Mouse (Mus musculus): Measurements from ENCODE around the gene Elmo1. TPM values are rescaled to one million over a fixed set of nuclear protein-coding genes. Genes with fewer than 3 reads are reported as not detected.
A peak's percentile ranks its signal among the peaks of the same experiment; 100 is the strongest.

The Elmo1 gene
- polyA plus RNA-seq, 1 experiment from 2014 or later = 38.3 TPM

DNA sequence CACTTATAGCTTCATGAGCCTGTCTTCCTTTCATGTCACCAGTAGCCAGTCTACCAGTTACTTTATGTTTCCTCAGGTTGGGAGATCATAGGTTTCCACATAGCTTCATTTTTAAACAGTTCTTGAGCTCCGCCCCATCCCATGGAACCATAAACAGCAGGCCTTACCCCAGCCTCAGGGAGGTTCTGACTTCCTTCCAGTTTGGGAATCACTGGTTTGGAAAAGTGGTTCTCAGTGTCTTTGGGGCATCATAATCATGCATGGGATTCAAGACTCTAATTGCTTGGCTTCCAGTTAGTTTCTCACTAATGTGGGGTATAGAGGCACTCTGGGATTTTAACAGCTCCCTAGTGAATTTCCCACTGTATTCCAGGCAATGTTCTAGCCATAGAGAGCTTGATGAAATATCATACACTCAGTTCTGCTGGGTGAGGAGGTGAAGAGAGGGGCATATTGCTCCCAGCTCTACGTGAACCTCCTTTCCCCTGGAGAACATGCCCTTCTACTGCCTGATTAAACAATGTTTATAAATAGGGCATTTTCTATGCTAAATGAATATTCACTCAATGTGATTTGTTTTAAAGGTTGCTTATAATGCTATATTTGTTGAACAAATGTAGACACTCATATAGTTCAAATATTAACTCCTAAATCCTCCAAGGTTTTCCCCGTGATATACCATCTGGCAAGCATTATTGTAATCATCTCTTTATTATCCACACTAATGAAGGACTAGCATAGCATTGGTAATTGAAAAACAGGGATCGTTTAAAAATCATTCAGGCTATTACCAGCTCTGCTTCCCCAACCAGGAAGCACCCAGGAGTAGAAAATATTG is 244.9 kb downstream of the Elmo1 start:
- no peaks in the 10 kb centered on the region for H3K36me3 ChIP-seq (replicated peaks)
- no peaks in the 10 kb centered on the region for H3K27me3 ChIP-seq (replicated peaks)
- H3K4me1 ChIP-seq = no peaks in the 10 kb centered on the region
- WGBS = 63% methylated on average over 4 of the region's 4 CpGs
- no peak overlapping the region for H3K27ac ChIP-seq
- no peak overlapping the region for H3K4me2 ChIP-seq
- H3K4me3 ChIP-seq = no peak overlapping the region
- no peaks in the 10 kb centered on the region for H3K9me3 ChIP-seq
- H3K9ac ChIP-seq = no peak overlapping the region
- ATAC-seq (replicated peaks) = no peak

DNA sequence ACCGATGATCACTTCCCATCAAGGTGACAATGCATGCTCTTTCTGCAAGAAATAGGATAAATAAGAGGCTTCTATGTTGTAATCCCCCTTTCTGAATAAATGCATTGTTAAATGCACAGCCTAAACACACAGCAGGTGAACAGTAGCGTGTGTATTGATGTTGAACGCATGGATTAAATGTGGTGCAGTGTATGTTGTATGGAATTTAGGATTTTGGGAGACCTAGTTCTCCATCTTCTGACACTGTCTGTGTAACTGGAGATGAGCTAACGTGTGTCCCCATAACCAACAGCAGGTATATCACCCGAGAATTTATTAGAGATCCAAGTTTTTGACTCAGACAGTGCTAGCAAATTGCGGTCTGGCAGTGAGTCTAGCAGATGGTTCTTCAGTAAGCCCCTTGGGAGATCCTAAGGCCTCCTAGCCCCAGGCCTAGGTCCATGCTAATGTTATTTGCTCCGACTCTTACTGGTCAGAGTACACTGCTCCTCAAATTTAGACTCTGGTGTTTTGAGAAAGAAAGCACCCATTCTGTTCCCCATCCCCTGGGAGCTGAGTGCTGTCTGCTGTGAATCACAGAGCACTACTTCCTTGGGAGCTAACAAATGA is 245.6 kb downstream of the Elmo1 start:
- H3K27me3 ChIP-seq (replicated peaks) = no peaks in the 10 kb centered on the region
- WGBS = 75% methylated on average over 7 of the region's 7 CpGs
- no peak overlapping the region for H3K4me3 ChIP-seq
- H3K4me1 ChIP-seq = no peaks in the 10 kb centered on the region
- ATAC-seq (replicated peaks) = no peak
- no peak overlapping the region for H3K9ac ChIP-seq
- H3K27ac ChIP-seq = no peak overlapping the region
- no peaks in the 10 kb centered on the region for H3K9me3 ChIP-seq
- no peaks in the 10 kb centered on the region for H3K36me3 ChIP-seq (replicated peaks)
- no peak overlapping the region for H3K4me2 ChIP-seq

DNA sequence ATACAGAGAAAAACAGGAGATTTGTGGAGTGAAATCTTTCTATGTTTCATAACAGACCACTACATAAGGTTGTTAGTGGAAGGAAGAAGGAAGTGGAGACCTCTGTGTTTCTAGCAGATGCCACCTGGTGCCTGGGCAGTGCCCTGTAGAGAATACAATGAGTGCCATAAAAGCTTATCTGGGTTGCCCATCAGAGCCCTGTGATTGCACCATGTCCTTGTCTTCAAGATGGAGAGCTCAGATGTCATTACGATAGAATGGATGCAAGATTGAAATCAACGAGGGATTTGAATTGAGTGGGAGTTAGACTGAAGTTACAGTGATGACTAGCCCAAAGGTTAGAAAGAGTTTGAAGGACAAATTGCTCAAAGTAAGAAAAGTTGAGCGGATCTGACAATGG is 252.5 kb downstream of the Elmo1 start:
- no peak overlapping the region for H3K9ac ChIP-seq
- WGBS = 94% methylated on average over 3 of the region's 3 CpGs
- no peak overlapping the region for H3K4me2 ChIP-seq
- no peak overlapping the region for H3K27ac ChIP-seq
- H3K27me3 ChIP-seq (replicated peaks) = no peaks in the 10 kb centered on the region
- H3K4me1 ChIP-seq = no peaks in the 10 kb centered on the region
- no peaks in the 10 kb centered on the region for H3K9me3 ChIP-seq
- H3K4me3 ChIP-seq = no peak overlapping the region
- H3K36me3 ChIP-seq (replicated peaks) = no peaks in the 10 kb centered on the region
- ATAC-seq (replicated peaks) = no peak

DNA sequence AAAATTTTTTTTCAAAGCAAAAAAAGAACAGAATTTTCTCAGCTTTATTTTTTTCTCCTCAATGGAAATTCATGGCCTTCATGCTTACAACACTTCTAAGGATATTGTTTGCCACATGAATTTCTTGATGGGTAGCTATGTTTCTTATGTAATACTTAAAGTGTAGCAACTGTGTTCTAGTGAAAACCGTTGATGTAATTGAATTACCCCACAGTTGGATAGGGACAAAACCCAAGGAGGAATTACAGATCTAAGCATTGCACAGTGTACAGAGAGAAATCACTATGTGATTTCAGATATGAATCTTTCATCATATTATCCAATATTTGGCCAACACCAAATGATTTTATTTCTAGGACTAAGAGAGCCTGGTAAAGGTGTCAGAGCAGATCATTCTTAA is 259.4 kb downstream of the Elmo1 start:
- no peaks in the 10 kb centered on the region for H3K9me3 ChIP-seq
- WGBS = 78% methylated on average over 1 of the region's 1 CpGs
- H3K9ac ChIP-seq = no peak overlapping the region
- no peak overlapping the region for H3K4me2 ChIP-seq
- H3K27ac ChIP-seq = no peak overlapping the region
- no peaks in the 10 kb centered on the region for H3K36me3 ChIP-seq (replicated peaks)
- H3K4me3 ChIP-seq = no peak overlapping the region
- ATAC-seq (replicated peaks) = no peak
- H3K4me1 ChIP-seq = peaks cover 12% of the 10 kb centered on the region
- H3K27me3 ChIP-seq (replicated peaks) = no peaks in the 10 kb centered on the region

DNA sequence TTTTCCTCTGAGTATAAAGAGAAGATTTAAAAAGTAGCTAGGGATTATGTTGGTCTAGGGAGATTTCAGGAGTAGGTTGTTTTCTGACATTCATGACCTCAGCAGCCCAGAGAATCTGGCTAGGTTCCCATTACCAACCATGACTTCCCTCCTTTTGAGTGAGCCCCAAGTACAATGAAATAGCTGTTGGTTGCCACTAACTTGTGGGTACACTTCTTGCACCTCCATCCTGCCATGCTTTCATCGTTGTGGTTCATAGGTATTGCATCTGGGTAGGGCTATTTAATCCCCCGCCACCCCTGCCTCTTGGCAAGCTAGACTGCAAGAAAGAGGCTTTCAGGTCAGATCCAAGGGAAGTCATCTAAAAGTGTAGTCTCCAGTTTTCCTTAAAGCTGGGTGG is 262.2 kb downstream of the Elmo1 start:
- no peaks in the 10 kb centered on the region for H3K36me3 ChIP-seq (replicated peaks)
- no peak overlapping the region for H3K27ac ChIP-seq
- H3K4me2 ChIP-seq = no peak overlapping the region
- ATAC-seq (replicated peaks) = no peak
- H3K27me3 ChIP-seq (replicated peaks) = no peaks in the 10 kb centered on the region
- WGBS = 96% methylated on average over 2 of the region's 2 CpGs
- no peak overlapping the region for H3K9ac ChIP-seq
- H3K9me3 ChIP-seq = no peaks in the 10 kb centered on the region
- peaks cover 19% of the 10 kb centered on the region for H3K4me1 ChIP-seq
- no peak overlapping the region for H3K4me3 ChIP-seq

DNA sequence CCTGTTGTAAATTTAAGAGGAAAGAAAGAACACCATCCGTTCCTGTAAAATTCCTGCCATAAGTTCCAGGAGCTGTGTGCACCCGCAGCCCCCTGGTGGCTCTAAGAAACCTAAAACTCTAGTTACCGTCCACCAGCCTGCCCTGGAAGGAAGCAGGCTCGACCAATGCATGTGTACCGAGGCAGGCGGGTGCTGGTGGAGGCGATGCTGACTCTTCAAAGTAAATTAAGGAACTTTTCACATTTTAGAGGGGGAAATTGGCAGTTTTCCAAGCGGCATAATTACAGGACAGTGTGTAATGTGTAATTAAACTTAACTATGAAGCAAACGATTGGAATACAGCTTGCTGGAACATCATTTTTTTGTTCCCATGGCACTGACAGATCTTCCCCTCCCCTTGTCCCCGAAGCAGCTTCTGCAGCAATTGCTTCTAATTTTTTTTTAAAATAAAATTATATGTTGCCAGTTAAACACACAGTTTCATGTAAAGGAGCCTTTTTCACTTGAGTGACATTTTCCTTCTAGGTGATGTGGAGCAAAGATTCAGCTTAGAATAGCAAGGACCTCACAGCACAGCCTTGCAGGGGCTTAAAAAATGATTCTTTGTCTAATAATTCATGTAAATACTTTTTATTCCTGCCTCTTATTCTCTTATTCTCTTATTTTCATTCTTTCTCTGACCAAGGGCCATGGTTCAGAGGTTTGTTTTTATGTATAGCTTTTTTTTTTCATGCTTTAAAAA is 263.6 kb downstream of the Elmo1 start:
- ATAC-seq (replicated peaks) = peak; percentile 73
- H3K27me3 ChIP-seq (replicated peaks) = no peaks in the 10 kb centered on the region
- H3K9me3 ChIP-seq = no peaks in the 10 kb centered on the region
- peak overlapping the region; percentile 20 for H3K4me2 ChIP-seq
- 26% methylated on average over 10 of the region's 10 CpGs for WGBS
- H3K4me1 ChIP-seq = peaks cover 19% of the 10 kb centered on the region
- H3K9ac ChIP-seq = no peak overlapping the region
- H3K4me3 ChIP-seq = no peak overlapping the region
- H3K27ac ChIP-seq = peak overlapping the region; percentile 75
- H3K36me3 ChIP-seq (replicated peaks) = no peaks in the 10 kb centered on the region

DNA sequence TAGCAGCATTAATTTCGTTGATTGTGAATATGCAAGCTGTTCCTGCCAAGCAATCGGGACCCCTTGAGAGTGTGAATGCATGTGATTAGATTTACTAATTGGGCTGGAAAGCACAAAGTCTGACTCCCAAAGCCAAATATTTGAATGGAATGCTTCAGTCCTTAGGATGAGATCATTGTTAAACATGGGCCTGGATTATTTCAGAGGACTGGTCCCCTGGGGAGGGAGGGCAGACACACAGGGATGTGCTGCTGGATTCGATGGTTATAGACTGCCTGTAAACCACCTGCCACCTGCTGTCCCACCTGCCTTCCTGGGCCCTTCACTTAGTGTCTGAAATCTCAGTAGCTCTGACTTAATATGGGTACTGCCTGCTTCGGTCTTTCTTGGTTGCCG is 264.2 kb downstream of the Elmo1 start:
- H3K9me3 ChIP-seq = no peaks in the 10 kb centered on the region
- H3K27me3 ChIP-seq (replicated peaks) = no peaks in the 10 kb centered on the region
- ATAC-seq (replicated peaks) = peak; percentile 91
- peak overlapping the region; percentile 75 for H3K27ac ChIP-seq
- peaks cover 19% of the 10 kb centered on the region for H3K4me1 ChIP-seq
- no peaks in the 10 kb centered on the region for H3K36me3 ChIP-seq (replicated peaks)
- no peak overlapping the region for H3K9ac ChIP-seq
- no peak overlapping the region for H3K4me3 ChIP-seq
- 27% methylated on average over 5 of the region's 5 CpGs for WGBS
- no peak overlapping the region; the same call in 1 of the 2 replicates for H3K4me2 ChIP-seq

DNA sequence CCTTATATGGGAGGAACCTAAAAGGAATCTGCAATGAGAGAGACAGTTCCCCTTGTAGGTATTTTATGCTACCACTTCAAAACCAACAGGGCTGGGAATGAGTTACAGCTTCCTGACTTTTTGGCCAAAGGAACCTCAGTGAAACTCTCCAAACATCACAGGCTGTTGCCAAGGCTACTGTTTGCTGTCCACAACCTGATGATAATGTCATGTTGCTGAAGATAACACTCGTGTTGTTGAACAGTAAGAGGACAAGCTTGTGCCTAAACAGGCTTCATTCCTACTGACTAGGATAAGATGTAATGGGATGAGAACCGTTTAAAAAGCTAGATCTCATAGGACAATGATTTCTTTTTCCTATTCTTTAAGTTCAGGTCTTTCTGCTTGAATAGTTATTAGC is 272.1 kb downstream of the Elmo1 start:
- Histone ChIP-seq H3K36me3 (replicated peaks) (no peaks in the 10 kb centered on the region), H3K4me1 (no peaks in the 10 kb centered on the region), H3K27ac (no peak overlapping the region), H3K27me3 (replicated peaks) (no peaks in the 10 kb centered on the region), H3K4me2 (no peak overlapping the region), H3K9ac (no peak overlapping the region), H3K4me3 (no peak overlapping the region), H3K9me3 (no peaks in the 10 kb centered on the region)
- no peak for ATAC-seq (replicated peaks)
- WGBS = 77% methylated on average over 2 of the region's 2 CpGs

DNA sequence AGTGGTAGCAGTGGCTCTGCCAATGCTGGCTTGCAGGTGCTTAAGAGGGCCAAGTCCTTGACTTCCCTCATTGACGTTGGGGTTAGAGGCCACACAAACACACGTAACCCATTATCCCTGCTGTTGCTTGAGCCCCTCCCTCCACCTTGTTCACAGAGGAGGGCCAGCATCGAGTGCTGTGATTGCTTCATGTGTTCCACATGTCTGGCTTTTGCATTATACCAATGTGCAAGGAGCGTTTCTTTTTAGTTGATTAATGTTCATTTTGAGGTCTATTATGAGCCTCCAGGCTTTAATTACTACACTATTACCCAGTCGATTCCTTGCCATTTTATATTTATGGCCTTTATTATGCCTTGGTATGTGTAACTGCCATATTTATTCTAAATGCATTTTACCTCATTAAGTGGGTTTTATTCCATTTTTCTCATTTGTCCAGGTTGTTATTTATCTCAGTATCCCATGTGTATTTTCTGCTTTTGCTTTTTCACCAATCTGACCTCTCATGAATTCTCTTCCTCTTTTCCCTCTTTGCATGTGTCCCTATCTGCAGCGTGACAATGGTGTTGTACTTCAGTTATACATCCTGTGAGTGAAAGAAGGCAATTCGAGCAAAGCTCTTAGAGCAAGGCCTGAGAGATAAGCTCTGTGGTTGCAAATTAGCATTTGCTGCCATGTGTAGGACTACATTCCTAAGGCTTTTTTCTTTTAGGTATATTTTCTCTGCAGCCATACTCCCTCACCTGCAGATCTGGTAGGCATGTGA is 275.6 kb downstream of the Elmo1 start:
- no peak for ATAC-seq (replicated peaks)
- Histone ChIP-seq H3K27me3 (replicated peaks) (no peaks in the 10 kb centered on the region), H3K27ac (no peak overlapping the region), H3K4me1 (peaks cover 7% of the 10 kb centered on the region; the same call in 1 of the 2 replicates), H3K4me3 (no peak overlapping the region), H3K36me3 (replicated peaks) (no peaks in the 10 kb centered on the region), H3K9ac (no peak overlapping the region), H3K9me3 (no peaks in the 10 kb centered on the region), H3K4me2 (no peak overlapping the region)
- 69% methylated on average over 7 of the region's 7 CpGs for WGBS

DNA sequence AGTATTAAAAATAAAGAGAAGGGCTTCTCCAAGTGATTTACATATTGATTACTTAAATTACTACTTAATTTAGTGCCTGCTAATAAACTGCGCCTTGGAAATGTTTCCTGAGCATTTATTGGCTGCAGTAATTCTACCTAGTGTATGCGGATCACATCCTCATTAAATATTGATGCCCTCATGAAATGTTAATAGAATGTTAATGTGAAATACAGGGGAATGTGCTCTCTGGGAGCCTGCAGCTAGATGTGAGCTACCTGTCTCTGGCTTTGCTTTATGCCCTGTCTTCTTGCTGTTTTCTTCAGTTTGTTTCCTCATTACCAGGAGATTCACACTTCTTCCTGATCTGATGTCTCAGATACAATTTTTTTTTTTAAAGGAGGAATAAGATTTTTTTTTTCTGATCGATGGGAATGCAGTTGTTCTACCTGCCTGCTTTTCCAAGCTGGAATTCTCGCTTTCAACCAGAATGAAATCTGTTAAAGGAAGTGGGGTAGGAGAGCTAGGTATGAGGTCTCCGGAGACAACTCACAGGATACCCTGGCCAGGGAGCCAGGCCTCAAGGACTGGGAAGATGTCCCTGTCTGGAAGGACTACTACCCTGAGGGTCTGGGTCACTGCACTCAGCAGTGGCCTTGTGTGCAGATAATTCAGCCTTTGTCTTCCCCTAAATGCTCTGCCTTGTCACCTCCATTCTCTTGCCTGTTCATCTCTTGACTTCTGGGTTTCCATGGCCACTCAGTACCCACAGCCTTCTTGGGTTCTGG is 279.8 kb downstream of the Elmo1 start:
- H3K4me1 ChIP-seq = peaks cover 7% of the 10 kb centered on the region; the same call in 1 of the 2 replicates
- peak overlapping the region; percentile 63 for H3K27ac ChIP-seq
- peak; percentile 91 for ATAC-seq (replicated peaks)

DNA sequence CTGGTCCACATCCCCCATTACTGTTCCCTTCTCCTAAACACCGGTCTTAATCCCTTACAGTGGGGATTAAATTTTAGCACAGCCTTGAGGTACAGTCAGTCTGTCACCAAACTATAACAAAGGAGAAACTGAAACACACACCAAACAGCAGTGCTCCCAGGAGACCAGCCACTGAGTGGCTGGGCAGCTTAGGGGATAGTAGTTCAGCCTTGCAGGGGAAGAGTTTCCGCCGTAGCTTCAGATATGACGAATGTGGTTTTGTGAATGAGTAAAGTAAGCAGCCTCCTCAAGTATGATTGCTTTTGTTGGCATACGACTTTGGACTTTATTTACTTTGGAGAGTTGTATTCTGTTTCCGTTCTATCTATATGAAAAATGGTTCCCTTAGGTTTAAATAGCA is 281.1 kb downstream of the Elmo1 start:
- Histone ChIP-seq H3K36me3 (replicated peaks) (no peaks in the 10 kb centered on the region), H3K4me2 (no peak overlapping the region), H3K27ac (no peak overlapping the region), H3K9ac (no peak overlapping the region), H3K27me3 (replicated peaks) (no peaks in the 10 kb centered on the region), H3K4me3 (no peak overlapping the region), H3K4me1 (peaks cover 7% of the 10 kb centered on the region; the same call in 1 of the 2 replicates), H3K9me3 (no peaks in the 10 kb centered on the region)
- WGBS = 80% methylated on average over 6 of the region's 6 CpGs
- no peak for ATAC-seq (replicated peaks)

More for the DNA sequence above, 279.8 kb downstream of the Elmo1 start:
- Histone ChIP-seq H3K4me2 (no peak overlapping the region), H3K9me3 (no peaks in the 10 kb centered on the region), H3K27me3 (replicated peaks) (no peaks in the 10 kb centered on the region), H3K4me3 (no peak overlapping the region), H3K9ac (no peak overlapping the region), H3K36me3 (replicated peaks) (no peaks in the 10 kb centered on the region)
- WGBS = 66% methylated on average over 5 of the region's 5 CpGs
